Mouse (Mus musculus) midbrain, embryonic 11.5 days (tissue): ENCODE measurements around the gene Slc7a7. TPM values are rescaled to one million over a fixed set of nuclear protein-coding genes. Genes with fewer than 3 reads are reported as not detected.
A peak's percentile ranks its signal among the peaks of the same experiment; 100 is the strongest.

Experiments used
- ATAC-seq: fragments of 200-750 bp; cut with Nextera tagmentation; 2 replicates; pipeline ENCODE4 v1.8.0; 2017; ENCODE audit warnings: moderate TSS enrichment, moderate library complexity; ENCODE audit not compliant: low FRiP score
- DNase-seq: peaks from one replicate; pipeline ENCODE4 v3.0.0; 2015; ENCODE audit warnings: low spot score; ENCODE audit errors: missing footprints
- H3K27ac ChIP-seq: fragments of 300-500 bp; sonication (generic); 2 replicates; pipeline ENCODE4 v1.5.1; 2014; ENCODE audit warnings: low read depth, low read length
- H3K27me3 ChIP-seq: fragments of 300-500 bp; sonication (generic); 2 replicates; pipeline ENCODE4 v1.6.1; 2014; ENCODE audit warnings: mild to moderate bottlenecking, low read length, moderate library complexity, mixed read lengths; ENCODE audit not compliant: control insufficient read depth, insufficient read depth
- H3K36me3 ChIP-seq: fragments of 300-500 bp; sonication (generic); 2 replicates; pipeline ENCODE4 v1.6.1; 2014; ENCODE audit warnings: mild to moderate bottlenecking, low read length, moderate library complexity, mixed read lengths; ENCODE audit not compliant: control insufficient read depth, insufficient read depth
- H3K4me1 ChIP-seq: fragments of 300-500 bp; sonication (generic); 2 replicates; pipeline ENCODE4 v1.6.1; 2014; ENCODE audit warnings: low read length; ENCODE audit not compliant: control insufficient read depth, insufficient read depth
- H3K4me2 ChIP-seq: fragments of 300-500 bp; sonication (generic); 2 replicates; pipeline ENCODE4 v1.6.1; 2014; ENCODE audit warnings: mild to moderate bottlenecking, moderate library complexity
- H3K4me3 ChIP-seq: fragments of 300-500 bp; sonication (generic); 2 replicates; pipeline ENCODE4 v1.5.1; 2014; ENCODE audit warnings: low read depth, low read length
- H3K9ac ChIP-seq: fragments of 300-500 bp; sonication (generic); 2 replicates; pipeline ENCODE4 v1.6.1; 2014; ENCODE audit warnings: low read length
- H3K9me3 ChIP-seq: fragments of 300-500 bp; sonication (generic); 2 replicates; pipeline ENCODE4 v1.6.1; 2016; ENCODE audit warnings: low read length; ENCODE audit not compliant: control insufficient read depth
- WGBS: fragments of 180-500 bp; shearing (Covaris S2); extraction: QIAGEN DNeasy Blood & Tissue Kit; methylation state at CpG from one replicate; pipeline ENCODE4 v1.1.7; 2014; 5-methylcytosine and 5-hydroxymethylcytosine counted together
- polyA plus RNA-seq: library from polyadenylated mRNA; unstranded; fragments of >200 nt; fragmentation: Nextera tagmentation; extraction: Ambion mirVana; gene quantifications from 2 replicates; pipeline ENCODE4 v1.2.1, GENCODE M21; 2014

The Slc7a7 gene
- polyA plus RNA-seq, 1 experiment from 2014 or later = 4.7 TPM

DNA sequence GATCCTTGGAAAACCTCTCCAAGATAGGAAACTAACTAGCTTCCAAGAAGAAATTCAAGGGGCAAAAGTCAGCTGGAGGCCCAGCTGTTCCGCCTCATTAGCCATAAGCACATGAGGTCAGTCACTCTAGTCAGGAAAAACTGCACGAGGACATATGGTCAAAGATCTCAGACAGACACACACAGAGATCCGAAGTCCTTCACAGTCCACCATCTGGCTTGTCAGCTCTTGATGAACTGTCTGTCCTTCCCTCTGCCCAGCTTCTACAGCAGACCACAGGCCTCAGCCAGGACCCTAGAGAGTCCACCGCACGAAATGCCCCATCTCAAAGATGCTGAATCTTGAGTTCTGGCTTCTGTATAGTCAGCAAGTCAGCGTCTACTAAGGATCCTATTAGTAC, 30.0 kb downstream of the Slc7a7 start:
- peak; percentile 45 for DNase-seq
- H3K27me3 ChIP-seq = no peaks in the 10 kb centered on the region
- no peaks in the 10 kb centered on the region for H3K9me3 ChIP-seq
- H3K4me3 ChIP-seq = no peak overlapping the region
- H3K4me2 ChIP-seq = no peak overlapping the region
- H3K4me1 ChIP-seq = no peaks in the 10 kb centered on the region; the same call in 1 of the 2 replicates
- no peak for ATAC-seq
- no peak overlapping the region for H3K9ac ChIP-seq
- H3K36me3 ChIP-seq = no peaks in the 10 kb centered on the region
- WGBS = 84% methylated on average over 6 of the region's 6 CpGs
- no peak overlapping the region for H3K27ac ChIP-seq

DNA sequence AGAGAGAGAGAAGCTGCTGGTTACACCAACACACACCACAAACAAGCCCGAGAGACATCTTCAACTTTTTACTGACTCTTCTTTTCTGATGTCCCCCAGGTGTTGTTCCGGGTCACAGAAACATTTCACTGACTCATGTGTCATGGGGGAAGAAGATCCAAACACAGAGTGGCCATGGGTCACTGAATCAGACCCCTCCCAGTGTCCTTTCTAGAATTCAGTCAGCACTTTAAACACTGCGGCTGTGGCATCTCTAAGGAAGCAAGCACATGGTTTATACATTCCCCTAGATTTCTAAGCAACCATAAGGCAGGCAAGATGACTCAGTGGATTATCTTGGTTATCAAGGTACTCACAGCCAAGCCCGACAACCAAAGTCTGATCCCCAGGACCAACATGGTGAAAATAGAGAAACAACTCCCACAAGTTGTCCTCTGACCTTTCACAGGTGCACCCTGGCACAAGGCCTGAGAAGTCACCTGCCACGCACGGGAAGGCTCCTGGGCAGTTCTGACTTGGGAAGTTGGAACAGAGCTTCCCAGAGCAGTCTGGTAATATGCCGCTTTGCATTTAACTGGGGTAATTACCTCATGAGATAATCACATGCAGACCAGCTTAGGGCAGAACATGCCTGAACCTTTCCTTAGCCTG, 31.5 kb downstream of the Slc7a7 start:
- Histone ChIP-seq H3K4me2 (no peak overlapping the region), H3K27me3 (no peaks in the 10 kb centered on the region), H3K9ac (no peak overlapping the region), H3K9me3 (no peaks in the 10 kb centered on the region), H3K27ac (no peak overlapping the region), H3K36me3 (no peaks in the 10 kb centered on the region), H3K4me1 (no peaks in the 10 kb centered on the region; the same call in 1 of the 2 replicates), H3K4me3 (no peak overlapping the region)
- DNase-seq = peak; percentile 51
- WGBS = 85% methylated on average over 7 of the region's 7 CpGs
- ATAC-seq = no peak

DNA sequence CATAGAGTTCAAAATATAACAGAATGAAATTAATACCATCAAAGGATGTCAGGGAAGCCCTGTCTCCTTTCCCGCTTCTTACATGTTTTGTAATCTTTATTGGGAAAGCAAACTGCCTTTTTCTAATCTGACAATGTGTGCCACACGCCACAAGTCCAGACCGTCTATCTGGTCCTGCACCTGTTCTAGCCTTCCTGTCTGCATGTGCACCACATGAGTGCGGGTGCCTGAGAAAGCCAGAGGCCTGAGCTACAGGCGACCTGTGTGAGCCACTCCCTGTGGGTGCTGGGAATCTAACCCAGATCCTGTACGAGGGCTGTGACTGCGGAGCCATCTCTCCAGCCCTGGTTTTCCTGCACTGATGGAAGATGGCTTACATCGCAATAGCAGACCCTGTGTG, 33.2 kb downstream of the Slc7a7 start:
- Histone ChIP-seq H3K4me1 (no peaks in the 10 kb centered on the region; the same call in 1 of the 2 replicates), H3K9ac (no peak overlapping the region), H3K36me3 (no peaks in the 10 kb centered on the region), H3K27me3 (no peaks in the 10 kb centered on the region), H3K4me3 (no peak overlapping the region), H3K27ac (no peak overlapping the region), H3K9me3 (no peaks in the 10 kb centered on the region), H3K4me2 (no peak overlapping the region)
- WGBS = 91% methylated on average over 8 of the region's 8 CpGs
- DNase-seq (no peak), ATAC-seq (no peak)

DNA sequence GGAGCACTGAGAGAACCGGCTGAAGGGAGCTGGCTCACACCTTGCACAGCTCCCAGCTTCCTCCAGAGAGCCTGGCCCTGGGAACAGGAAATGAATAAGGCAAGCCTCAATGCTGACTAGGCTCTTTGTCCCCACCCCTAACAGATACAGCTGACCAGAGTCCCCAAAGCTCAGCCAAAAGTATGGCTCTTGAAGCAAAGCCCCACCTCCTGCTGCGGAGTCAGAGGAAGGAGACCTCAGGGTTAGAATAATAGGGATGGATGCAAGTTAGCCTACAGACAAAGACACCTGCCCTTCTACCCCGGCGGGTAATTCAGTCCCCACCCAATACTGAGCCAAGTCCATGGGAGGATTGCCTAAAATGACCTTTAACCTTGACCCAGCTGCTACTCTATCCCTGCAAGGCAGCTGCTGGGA, 34.2 kb downstream of the Slc7a7 start:
- no peak overlapping the region for H3K4me3 ChIP-seq
- no peak overlapping the region for H3K9ac ChIP-seq
- ATAC-seq (0 out of 2 replicates have a peak, but pooled peaks have one; percentile 35), DNase-seq (peak; percentile 39)
- H3K4me1 ChIP-seq = no peaks in the 10 kb centered on the region; the same call in 1 of the 2 replicates
- no peaks in the 10 kb centered on the region for H3K9me3 ChIP-seq
- WGBS = 67% methylated on average over 4 of the region's 4 CpGs
- no peak overlapping the region for H3K4me2 ChIP-seq
- no peaks in the 10 kb centered on the region for H3K36me3 ChIP-seq
- H3K27me3 ChIP-seq = no peaks in the 10 kb centered on the region
- no peak overlapping the region for H3K27ac ChIP-seq

DNA sequence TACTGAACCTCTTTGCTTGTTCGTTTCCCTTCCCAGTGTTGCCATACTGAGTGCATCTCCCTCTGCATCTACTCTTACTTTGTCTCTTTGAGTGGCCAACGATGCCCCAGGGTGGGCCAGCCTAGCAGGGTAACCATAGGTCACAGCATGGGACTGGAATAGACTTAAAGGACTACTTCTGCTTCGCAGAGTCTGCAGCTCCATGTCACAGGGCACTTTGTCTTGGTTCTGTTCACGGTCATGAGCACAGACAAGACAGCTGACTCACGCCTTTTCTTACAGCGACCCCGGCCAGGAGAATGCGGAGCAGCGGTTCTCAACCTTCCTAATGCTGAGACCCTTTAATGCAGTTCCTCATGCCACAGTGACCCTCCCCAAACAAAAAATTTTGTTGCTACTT, 34.9 kb downstream of the Slc7a7 start:
- Histone ChIP-seq H3K4me3 (no peak overlapping the region), H3K27ac (no peak overlapping the region), H3K4me2 (no peak overlapping the region), H3K9ac (no peak overlapping the region), H3K36me3 (no peaks in the 10 kb centered on the region), H3K9me3 (no peaks in the 10 kb centered on the region), H3K27me3 (no peaks in the 10 kb centered on the region), H3K4me1 (no peaks in the 10 kb centered on the region; the same call in 1 of the 2 replicates)
- DNase-seq (peak; percentile 64), ATAC-seq (no peak)
- 68% methylated on average over 9 of the region's 9 CpGs for WGBS

DNA sequence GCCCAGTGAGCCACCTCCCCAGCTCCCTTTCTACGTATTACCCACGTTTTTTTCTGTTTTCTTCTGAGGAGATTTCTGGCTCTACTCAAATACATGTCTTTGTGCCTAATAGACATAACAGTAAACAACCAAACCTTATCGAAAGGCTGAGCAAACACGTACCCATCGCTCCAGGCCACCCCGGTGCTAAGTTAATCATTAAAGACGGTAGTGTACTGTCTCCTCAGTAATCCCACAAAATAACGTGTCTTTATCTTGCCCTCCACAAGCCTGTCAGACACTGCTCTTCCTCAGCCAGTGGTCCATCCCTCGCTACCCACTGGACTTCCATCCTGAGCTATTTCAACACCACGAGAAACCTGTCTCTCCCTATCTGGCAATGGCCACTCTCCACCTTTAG, 35.8 kb downstream of the Slc7a7 start:
- Histone ChIP-seq H3K4me2 (no peak overlapping the region), H3K9me3 (no peaks in the 10 kb centered on the region), H3K27ac (no peak overlapping the region), H3K27me3 (no peaks in the 10 kb centered on the region), H3K36me3 (no peaks in the 10 kb centered on the region), H3K9ac (no peak overlapping the region), H3K4me3 (no peak overlapping the region), H3K4me1 (no peaks in the 10 kb centered on the region; the same call in 1 of the 2 replicates)
- 88% methylated on average over 10 of the region's 10 CpGs for WGBS
- no peak for DNase-seq
- no peak for ATAC-seq

DNA sequence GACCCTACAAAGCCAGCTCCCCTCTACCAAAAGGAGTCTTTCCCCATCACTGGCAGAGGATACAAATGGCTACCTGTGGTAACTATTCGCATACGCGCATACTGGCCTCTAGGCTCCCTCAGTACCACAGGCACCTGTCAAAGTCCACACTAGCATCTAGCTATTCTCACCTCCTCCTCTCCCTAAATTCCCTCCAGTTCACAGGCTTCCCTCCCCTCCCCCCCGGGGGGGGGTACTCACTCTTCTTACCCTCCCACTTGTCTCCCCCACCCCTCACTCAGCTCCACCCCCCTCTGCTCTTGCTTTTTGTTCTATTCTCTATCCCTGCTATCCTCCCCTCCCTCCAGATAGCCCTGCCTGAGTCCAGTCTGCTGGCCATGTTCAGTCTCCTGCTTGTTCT, 37.0 kb downstream of the Slc7a7 start:
- no peak for ATAC-seq
- H3K27ac ChIP-seq = no peak overlapping the region
- WGBS = 68% methylated on average over 4 of the region's 4 CpGs
- no peak overlapping the region for H3K9ac ChIP-seq
- H3K36me3 ChIP-seq = no peaks in the 10 kb centered on the region
- H3K9me3 ChIP-seq = no peaks in the 10 kb centered on the region
- H3K4me1 ChIP-seq = no peaks in the 10 kb centered on the region; the same call in 1 of the 2 replicates
- H3K4me2 ChIP-seq = no peak overlapping the region
- DNase-seq = peak; percentile 53
- H3K4me3 ChIP-seq = no peak overlapping the region
- H3K27me3 ChIP-seq = no peaks in the 10 kb centered on the region

DNA sequence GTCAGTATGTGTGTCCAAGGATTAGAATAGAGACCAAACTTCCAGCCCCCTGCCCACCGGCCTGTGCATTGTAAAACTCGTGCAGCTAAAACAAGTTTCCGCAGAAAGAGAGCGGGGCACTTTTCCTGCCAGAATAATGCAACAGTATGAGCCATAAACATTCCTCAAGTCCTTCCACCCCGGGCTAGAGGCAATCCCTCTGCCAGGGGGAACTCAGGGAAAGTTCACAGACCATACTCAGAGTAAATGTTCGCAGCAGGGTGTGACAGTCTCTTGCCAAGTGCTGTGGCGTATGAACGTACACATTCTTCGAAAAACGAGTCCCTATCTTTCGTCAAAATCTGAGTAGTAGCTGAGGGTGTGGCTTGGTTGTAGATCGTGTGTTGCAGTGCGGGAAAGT, 38.0 kb downstream of the Slc7a7 start:
- H3K4me2 ChIP-seq = no peak overlapping the region

DNA sequence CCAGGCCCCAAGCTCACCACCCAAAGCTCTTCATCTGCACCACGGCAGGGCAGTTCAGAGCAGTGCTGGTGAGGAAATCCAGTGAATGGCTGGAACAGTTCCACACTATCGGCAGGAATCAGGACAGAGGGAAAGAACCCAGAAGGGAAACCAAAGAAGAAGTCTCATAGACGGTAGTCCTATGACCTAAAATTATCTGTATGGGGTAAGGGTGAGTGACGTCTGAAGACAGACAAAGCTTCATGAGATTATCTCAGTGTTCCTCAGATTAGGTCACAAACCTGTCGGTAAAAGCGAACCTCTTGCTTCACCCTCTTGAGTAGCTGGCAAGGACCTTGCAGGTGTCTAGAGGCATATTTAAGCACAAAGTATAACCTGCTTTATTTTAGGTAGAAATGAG, 40.4 kb downstream of the Slc7a7 start:
- H3K4me2 ChIP-seq = no peak overlapping the region
- no peak for ATAC-seq
- H3K27me3 ChIP-seq = no peaks in the 10 kb centered on the region
- no peaks in the 10 kb centered on the region for H3K36me3 ChIP-seq
- H3K9ac ChIP-seq = no peak overlapping the region
- H3K27ac ChIP-seq = no peak overlapping the region
- no peaks in the 10 kb centered on the region for H3K4me1 ChIP-seq
- H3K9me3 ChIP-seq = no peaks in the 10 kb centered on the region
- DNase-seq = peak; percentile 39
- no peak overlapping the region for H3K4me3 ChIP-seq
- WGBS = 86% methylated on average over 6 of the region's 6 CpGs

More for the DNA sequence above, 38.0 kb downstream of the Slc7a7 start:
- DNase-seq (no peak), ATAC-seq (no peak)
- no peak overlapping the region for H3K4me3 ChIP-seq
- H3K4me1 ChIP-seq = no peaks in the 10 kb centered on the region; the same call in 1 of the 2 replicates
- H3K9ac ChIP-seq = no peak overlapping the region
- no peaks in the 10 kb centered on the region for H3K27me3 ChIP-seq
- no peaks in the 10 kb centered on the region for H3K9me3 ChIP-seq
- no peaks in the 10 kb centered on the region for H3K36me3 ChIP-seq
- WGBS = 87% methylated on average over 13 of the region's 13 CpGs
- H3K27ac ChIP-seq = no peak overlapping the region
